Mouse (Mus musculus) forebrain, embryonic 11.5 days (tissue): ENCODE results near the gene Itfg1. TPM values are rescaled to one million over a fixed set of nuclear protein-coding genes. Genes with fewer than 3 reads are reported as not detected.
"Not testable (repeated sequence)": the region's sequence is repeated elsewhere in the genome, so short reads cannot be mapped to it uniquely, and the experiment has no call there.

Source experiments
- ATAC-seq: fragments of 200-750 bp; cut with Nextera tagmentation; replicated peaks from 2 replicates; pipeline ENCODE4 v1.8.0; 2017; ENCODE audit warnings: moderate TSS enrichment; ENCODE audit not compliant: low FRiP score
- DNase-seq: peaks from one replicate; pipeline ENCODE4 v3.0.0-alpha.2; 2017; ENCODE audit warnings: low spot score
- H3K27ac ChIP-seq: fragments of 300-500 bp; sonication (generic); 2 replicates; pipeline ENCODE4 v1.5.1; 2014; ENCODE audit warnings: low read depth, low read length
- H3K27me3 ChIP-seq: fragments of 300-500 bp; sonication (generic); 2 replicates; pipeline ENCODE4 v1.6.1; 2014; ENCODE audit warnings: mild to moderate bottlenecking, low read length, mixed read lengths; ENCODE audit not compliant: control insufficient read depth, insufficient read depth
- H3K36me3 ChIP-seq: fragments of 300-500 bp; sonication (generic); 2 replicates; pipeline ENCODE4 v1.6.1; 2014; ENCODE audit warnings: mild to moderate bottlenecking, low read length, moderate library complexity, mixed read lengths; ENCODE audit not compliant: control insufficient read depth, insufficient read depth
- H3K4me1 ChIP-seq: fragments of 300-500 bp; sonication (generic); replicated peaks from 2 replicates; pipeline ENCODE4 v1.6.1; 2014; ENCODE audit warnings: low read length, mixed read lengths; ENCODE audit not compliant: control insufficient read depth, insufficient read depth
- H3K4me2 ChIP-seq: fragments of 300-500 bp; sonication (generic); 2 replicates; pipeline ENCODE4 v1.6.1; 2014; ENCODE audit warnings: low read depth, mild to moderate bottlenecking, low read length, moderate library complexity, mixed read lengths; ENCODE audit not compliant: severe bottlenecking
- H3K4me3 ChIP-seq: fragments of 300-500 bp; sonication (generic); 2 replicates; pipeline ENCODE4 v1.5.1; 2014; ENCODE audit warnings: low read depth, low read length
- H3K9ac ChIP-seq: fragments of 300-500 bp; sonication (generic); 2 replicates; pipeline ENCODE4 v1.6.1; 2014; ENCODE audit warnings: low read length
- H3K9me3 ChIP-seq: fragments of 300-500 bp; sonication (generic); 2 replicates; pipeline ENCODE4 v1.6.1; 2016; ENCODE audit warnings: low read length, mixed read lengths; ENCODE audit not compliant: control insufficient read depth
- WGBS: fragments of 180-500 bp; shearing (Covaris S2); extraction: QIAGEN DNeasy Blood & Tissue Kit; methylation state at CpG from one replicate; pipeline ENCODE4 v1.1.7; 2014; 5-methylcytosine and 5-hydroxymethylcytosine counted together
- polyA plus RNA-seq: library from polyadenylated mRNA; unstranded; fragments of >200 nt; fragmentation: Nextera tagmentation; extraction: Ambion mirVana; gene quantifications from 2 replicates; pipeline ENCODE4 v1.2.1, GENCODE M21; 2014

Gene Itfg1
- polyA plus RNA-seq, 1 experiment from 2014 or later: 86.1 TPM

DNA sequence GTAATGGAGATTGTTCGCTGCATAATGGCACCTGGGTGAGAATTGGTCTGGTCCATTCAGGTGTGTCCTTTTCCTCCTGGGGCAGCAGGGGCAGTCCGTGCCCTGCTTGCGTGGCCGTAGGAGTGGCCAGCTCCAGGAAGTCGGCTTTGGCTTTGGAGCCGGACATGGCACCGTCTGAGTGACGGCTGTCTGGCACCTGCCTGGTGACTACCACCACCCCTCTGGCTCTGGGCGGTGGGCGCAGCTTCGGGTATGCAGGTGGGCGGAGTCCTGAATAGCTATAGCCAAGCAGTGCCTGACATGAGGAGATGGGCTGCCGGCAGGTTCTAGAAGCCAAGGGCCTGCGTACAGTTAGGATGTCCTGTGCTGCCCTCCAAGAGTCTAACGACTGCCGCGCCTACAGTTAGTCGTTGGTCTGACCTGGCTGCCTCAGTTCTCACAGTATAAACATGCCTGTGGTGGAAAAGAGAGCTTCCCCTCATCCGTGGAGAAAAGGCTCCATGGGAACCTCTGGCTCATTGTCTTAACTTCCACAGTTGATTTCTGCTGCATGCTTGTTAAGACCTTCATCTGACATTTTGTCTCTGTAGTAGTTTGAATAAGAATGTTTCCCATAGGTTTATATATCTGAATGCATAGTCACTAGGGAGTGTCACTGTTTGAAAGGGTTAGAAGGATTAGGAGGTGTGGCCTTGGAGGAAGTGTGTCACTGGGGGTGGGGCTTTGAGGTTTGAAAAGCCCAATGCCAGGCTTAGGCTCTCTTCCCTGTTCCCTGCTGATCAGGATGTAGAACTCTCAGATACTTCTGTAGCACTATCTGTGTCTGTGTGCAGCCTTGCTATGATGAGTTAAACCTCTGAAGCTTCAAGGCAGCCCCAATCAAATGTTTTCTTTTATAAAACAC lies 13.8 kb upstream of the Itfg1 start:
- WGBS: 92% methylated on average over 19 of the region's 19 CpGs
- Histone ChIP-seq H3K4me1 (no peaks in the 10 kb centered on the region), H3K9ac (no peak overlapping the region)

DNA sequence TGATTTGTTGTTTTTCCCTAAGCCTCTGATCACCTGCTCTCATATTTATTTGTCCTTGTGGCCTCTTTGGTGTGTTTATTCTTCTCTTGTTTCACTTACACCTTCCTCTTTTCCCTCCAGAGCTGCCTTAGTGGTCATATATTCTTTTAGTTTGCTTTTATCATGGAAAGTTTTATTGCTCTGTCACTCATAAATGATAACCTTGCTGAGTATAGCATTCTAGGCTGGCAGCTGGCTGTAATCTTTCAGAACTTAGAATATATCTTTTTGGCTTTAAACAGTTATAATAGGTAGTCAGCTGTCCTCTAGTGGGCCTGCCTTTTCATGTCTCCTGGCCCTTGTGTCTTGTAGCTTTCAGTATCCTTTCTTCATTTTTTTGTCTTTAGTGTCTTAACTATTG lies 5.2 kb upstream of the Itfg1 start:
- Histone ChIP-seq H3K27me3 (no peaks in the 10 kb centered on the region), H3K4me2 (no peak overlapping the region), H3K9ac (no peak overlapping the region), H3K27ac (no peak overlapping the region), H3K4me3 (no peak overlapping the region), H3K36me3 (no peaks in the 10 kb centered on the region), H3K4me1 (no peaks in the 10 kb centered on the region), H3K9me3 (no peaks in the 10 kb centered on the region)
- ATAC-seq (no peak), DNase-seq (no peak)

More for the DNA sequence above, 13.8 kb upstream of the Itfg1 start:
- no peak for ATAC-seq
- Histone ChIP-seq H3K9me3 (no peaks in the 10 kb centered on the region), H3K4me3 (no peak overlapping the region), H3K4me2 (no peak overlapping the region), H3K27me3 (no peaks in the 10 kb centered on the region), H3K27ac (no peak overlapping the region), H3K36me3 (no peaks in the 10 kb centered on the region)
- DNase-seq: no peak

GRCm38 (mm10) chr8:85841489-85841795 lies 721 bp upstream of the Itfg1 start:
- no peak overlapping the region for H3K27ac ChIP-seq
- WGBS: 15% methylated on average over 4 of the region's 4 CpGs

DNA sequence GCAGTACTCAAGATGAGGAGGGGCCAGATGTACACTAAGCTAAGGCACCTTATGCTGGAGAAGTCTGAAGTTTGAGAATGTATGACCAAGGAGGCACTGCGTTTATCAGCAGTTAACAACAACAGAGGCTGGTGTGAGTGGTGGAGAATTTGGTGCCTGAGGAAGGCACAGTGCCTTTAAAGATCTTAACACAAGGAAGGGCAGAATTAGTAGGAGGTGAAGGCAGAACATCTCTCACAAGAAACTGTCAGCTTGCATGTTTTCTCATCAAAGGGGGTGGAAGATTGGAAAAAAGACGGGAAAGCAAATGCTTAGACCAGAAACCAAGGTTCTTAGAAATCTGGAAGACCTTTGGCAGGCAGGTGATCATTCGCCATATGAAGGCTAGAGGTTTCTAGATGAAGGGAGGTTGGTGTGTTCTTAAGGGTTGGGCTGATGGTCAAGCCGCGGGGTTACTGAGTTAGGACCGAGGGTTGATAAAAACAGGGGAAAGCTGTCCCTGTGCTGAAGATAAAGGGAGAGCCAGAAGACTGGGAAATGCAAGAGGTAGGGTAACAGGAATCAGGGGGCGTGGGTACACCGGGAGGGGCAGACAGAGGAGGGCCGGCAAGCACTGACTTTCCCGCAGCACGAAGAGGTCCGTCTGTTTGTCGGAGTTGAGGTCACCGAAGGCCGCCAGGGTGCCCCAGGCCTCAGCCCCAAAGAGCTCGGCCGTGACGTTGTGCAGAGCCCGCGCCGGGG lies 635 bp downstream of the Itfg1 start:
- DNase-seq (no peak), ATAC-seq (no peak)
- peak overlapping the region; percentile 84 for H3K4me3 ChIP-seq
- no peaks in the 10 kb centered on the region for H3K27me3 ChIP-seq
- H3K9me3 ChIP-seq: no peaks in the 10 kb centered on the region
- WGBS: 1% methylated on average over 21 of the region's 21 CpGs
- no peaks in the 10 kb centered on the region; the same call in 1 of the 2 replicates for H3K36me3 ChIP-seq
- H3K4me1 ChIP-seq: no peaks in the 10 kb centered on the region; the same call in 1 of the 2 replicates
- peak overlapping the region; percentile 56 for H3K4me2 ChIP-seq
- peak overlapping the region; percentile 96 for H3K9ac ChIP-seq
- peak overlapping the region; percentile 92 for H3K27ac ChIP-seq

More at GRCm38 (mm10) chr8:85841489-85841795, 721 bp upstream of the Itfg1 start:
- Histone ChIP-seq H3K4me2 (peak overlapping the region; percentile 56), H3K4me1 (no peaks in the 10 kb centered on the region; the same call in 1 of the 2 replicates), H3K36me3 (no peaks in the 10 kb centered on the region), H3K9ac (peak overlapping the region; percentile 96), H3K27me3 (no peaks in the 10 kb centered on the region), H3K4me3 (peak overlapping the region; percentile 84), H3K9me3 (no peaks in the 10 kb centered on the region)
- DNase-seq: no peak
- no peak for ATAC-seq

DNA sequence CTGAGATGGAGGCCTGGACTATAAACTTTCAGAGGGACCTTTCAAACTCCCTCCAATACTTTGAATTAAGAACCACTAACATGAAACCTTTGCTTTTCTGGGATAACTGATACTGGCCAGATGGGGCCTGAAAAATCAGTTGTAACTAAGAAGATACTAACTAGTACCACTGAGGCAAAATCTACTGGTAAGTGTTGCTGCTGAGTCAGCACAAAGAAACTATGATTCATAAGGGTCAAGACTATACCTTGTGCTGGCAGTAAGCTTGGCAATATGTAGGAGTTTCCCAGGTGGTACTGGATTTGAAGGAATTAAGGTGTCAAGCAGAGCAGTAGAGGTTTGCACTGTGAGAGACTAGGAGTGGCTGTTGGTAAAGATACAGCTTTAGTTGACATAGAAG lies 27.1 kb downstream of the Itfg1 start:
- H3K4me2 ChIP-seq: no peak overlapping the region
- no peak overlapping the region for H3K27ac ChIP-seq
- H3K4me3 ChIP-seq: no peak overlapping the region
- H3K27me3 ChIP-seq: no peaks in the 10 kb centered on the region
- H3K9me3 ChIP-seq: no peaks in the 10 kb centered on the region
- no peaks in the 10 kb centered on the region for H3K4me1 ChIP-seq
- H3K36me3 ChIP-seq: no peaks in the 10 kb centered on the region
- no peak overlapping the region for H3K9ac ChIP-seq
- ATAC-seq (no peak), DNase-seq (no peak)

DNA sequence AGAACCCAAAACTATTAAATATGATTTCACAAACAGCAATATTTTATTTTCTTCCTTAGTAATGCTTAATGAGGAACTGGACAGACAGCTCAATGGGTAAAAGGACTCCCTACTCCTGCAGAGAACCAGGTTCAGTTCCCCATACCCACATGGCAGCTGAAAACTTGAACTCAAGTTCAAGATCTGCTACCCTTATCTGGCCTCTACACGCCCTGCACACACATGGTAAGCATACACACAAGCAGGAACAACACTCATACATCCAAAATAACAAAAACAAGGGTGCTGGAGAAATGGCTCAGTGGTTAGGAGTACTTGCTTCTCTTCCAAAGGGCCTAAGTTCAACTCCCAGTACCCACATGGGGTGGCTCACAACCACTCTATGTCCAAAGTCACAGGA lies 39.3 kb downstream of the Itfg1 start:
- DNase-seq: no peak
- Histone ChIP-seq H3K4me3 (no peak overlapping the region), H3K27me3 (no peaks in the 10 kb centered on the region), H3K4me1 (no peaks in the 10 kb centered on the region), H3K9ac (no peak overlapping the region), H3K36me3 (no peaks in the 10 kb centered on the region; the same call in 1 of the 2 replicates), H3K27ac (no peak overlapping the region), H3K9me3 (no peaks in the 10 kb centered on the region), H3K4me2 (no peak overlapping the region)
- 86% methylated on average over 1 of the region's 1 CpGs for WGBS
- ATAC-seq: no peak

DNA sequence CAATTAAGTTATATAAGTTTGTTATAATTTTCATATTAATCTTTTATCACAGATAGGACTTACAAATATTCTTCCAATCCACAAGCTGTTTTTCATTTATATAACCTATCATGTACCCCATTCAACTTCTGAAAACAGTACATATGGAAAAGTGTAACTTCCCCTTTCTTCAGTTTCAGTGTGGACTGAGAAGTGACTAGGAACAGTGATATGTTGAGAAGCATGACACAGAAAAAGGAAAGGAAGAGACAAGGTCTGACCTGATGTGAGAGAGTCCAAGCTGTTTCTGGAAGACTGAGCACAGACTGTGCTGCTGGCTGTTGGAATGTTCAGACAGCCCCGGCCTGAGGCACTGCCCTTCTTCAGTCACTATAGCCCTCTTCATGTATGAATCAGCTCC lies 40.6 kb downstream of the Itfg1 start:
- H3K4me2 ChIP-seq: no peak overlapping the region
- ATAC-seq (no peak), DNase-seq (no peak)
- no peak overlapping the region for H3K9ac ChIP-seq
- H3K36me3 ChIP-seq: no peaks in the 10 kb centered on the region; the same call in 1 of the 2 replicates
- H3K27ac ChIP-seq: no peak overlapping the region
- H3K4me3 ChIP-seq: no peak overlapping the region
- no peaks in the 10 kb centered on the region for H3K27me3 ChIP-seq
- no peaks in the 10 kb centered on the region for H3K9me3 ChIP-seq
- no peaks in the 10 kb centered on the region for H3K4me1 ChIP-seq
- whole genome bisulfite sequencing: 95% methylated on average over 1 of the region's 1 CpGs

- DNase-seq, H3K4me2 ChIP-seq, H3K27ac ChIP-seq, H3K36me3 ChIP-seq, H3K4me3 ChIP-seq, H3K27me3 ChIP-seq, H3K4me1 ChIP-seq, H3K9me3 ChIP-seq, H3K9ac ChIP-seq, ATAC-seq: not testable (repeated sequence)
- 94% methylated on average over 1 of the region's 1 CpGs for WGBS
Observed at GRCm38 (mm10) chr8:85796392-85796791, 44.3 kb downstream of the Itfg1 start.
